Mouse (Mus musculus) C2C12 (cell line): ENCODE measurements at regions not wholly inside any gene's neighbourhood (a gene's known extent, or its start where the extent isn't known, plus 50 kb on each side); places are given as distances from the start of the nearest gene placed in this dataset.

Experiments
- CEBPB ChIP-seq: IDR thresholded peaks from one replicate; pipeline ENCODE4 v1.6.1; 2011; ENCODE audit warnings: low read depth, mild to moderate bottlenecking, control low read depth, moderate library complexity
- CTCF ChIP-seq: IDR thresholded peaks from one replicate; pipeline ENCODE4 v1.5.1; 2011; ENCODE audit not compliant: control insufficient read depth, insufficient read depth, insufficient read length
- FOSL1 ChIP-seq: IDR thresholded peaks from one replicate; pipeline ENCODE4 v1.8.0; 2011; ENCODE audit warnings: mild to moderate bottlenecking, low read length; ENCODE audit not compliant: poor library complexity, insufficient read depth, severe bottlenecking
- MAX ChIP-seq: IDR thresholded peaks from one replicate; pipeline ENCODE4 v1.6.1; 2011; ENCODE audit warnings: mild to moderate bottlenecking, control low read depth
- MYOG ChIP-seq: IDR thresholded peaks from one replicate; pipeline ENCODE4 v1.6.1; 2011; ENCODE audit not compliant: control insufficient read depth, insufficient read length; ENCODE audit errors: extremely low read depth

DNA sequence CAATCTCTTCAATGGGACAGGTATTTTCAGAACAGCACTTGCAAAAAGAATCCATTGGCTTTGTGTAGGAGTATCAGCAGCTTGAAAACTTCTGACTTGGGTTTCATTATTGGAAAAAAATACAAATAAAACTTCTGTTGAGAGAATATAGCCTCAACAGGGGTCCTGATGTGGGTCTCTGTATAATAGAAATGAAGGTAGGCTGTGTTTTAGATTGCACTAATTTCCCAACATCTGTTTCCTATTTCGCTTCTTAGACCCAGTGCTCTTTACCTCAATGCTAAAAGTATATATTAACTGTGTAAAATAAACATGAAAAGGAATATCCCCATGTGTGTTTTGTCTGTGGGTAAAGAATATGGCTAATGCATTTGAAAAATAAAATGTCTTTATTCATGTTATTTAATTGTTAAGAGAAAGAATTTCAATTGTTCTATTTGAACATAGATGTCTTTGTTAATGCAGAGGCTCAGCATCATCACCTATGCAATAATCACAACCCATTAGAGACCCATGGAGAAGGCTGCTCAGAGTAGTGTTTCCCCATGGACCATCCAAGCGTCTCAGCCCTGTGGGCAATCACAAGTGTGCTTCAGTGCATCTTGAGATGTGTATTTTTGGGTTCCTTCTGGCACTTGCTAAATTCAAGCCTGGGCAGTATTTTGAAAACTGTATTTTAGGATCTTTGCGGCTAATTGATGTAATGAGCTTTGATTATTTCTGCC is 272.4 kb upstream of the Alcam start:
- TF ChIP-seq CTCF (no peak), MYOG (no peak), MAX (no peak), CEBPB (no peak), FOSL1 (no peak)
